24 mouse cellular contexts compared by ENCODE assay signal in the genomic region with DNA sequence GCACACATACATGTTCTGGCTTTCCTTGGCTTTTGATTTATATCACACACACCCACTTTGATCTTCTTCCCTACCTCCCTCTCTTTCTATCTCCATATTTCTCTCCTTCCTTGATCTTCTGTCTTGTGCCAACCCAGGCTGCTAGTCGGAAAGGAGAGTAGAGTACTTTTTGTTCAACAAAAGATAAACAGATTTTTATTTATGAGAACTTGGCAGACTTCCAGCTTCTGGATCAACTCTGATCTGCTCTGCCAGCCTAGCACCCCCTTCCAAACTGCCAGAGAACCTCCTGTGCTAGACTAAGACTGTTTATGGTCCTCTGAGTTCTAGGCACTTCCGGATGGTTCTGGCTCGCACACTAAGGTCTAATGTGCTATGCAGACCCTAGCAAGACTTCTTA.
A peak's percentile ranks its signal among the peaks of the same experiment; 100 is the strongest.
DNase-seq lines count a peak whose midpoint lies in the region; ATAC-seq and TF ChIP-seq lines count a peak whose summit lies in the region.
"Had no signal": no experiment of that assay in that cellular context is flagged by ENCODE, and none has a peak within 500 bp of the region (broad histone marks: within the 10 kb centered on the region; RNA-seq: fewer than 3 reads in every experiment).

No protein-coding gene starts in this region.

- H3K4me2 ChIP-seq in forebrain, embryonic 15.5 days (replicated peaks), result no peak overlapping the region
- H3K4me2 ChIP-seq in forebrain, embryonic 12.5 days, result no peak overlapping the region
- no peak overlapping the region for H3K4me2 ChIP-seq in lung, embryonic 14.5 days
- H3K4me2 ChIP-seq in midbrain, postnatal 0 days (ENCODE audit: low read depth, low read length, poor library complexity, severe bottlenecking), result no peak overlapping the region
- H3K4me2 ChIP-seq: embryonic facial prominence, embryonic 13.5 days; heart, embryonic 11.5 days; hindbrain, embryonic 15.5 days; midbrain, embryonic 11.5 days had no signal

- TF ChIP-seq POLR2A in brain, embryonic 14.5 days (IDR thresholded peaks at IDR 0.05; ENCODE audit: borderline replicate concordance, extremely low read depth, insufficient read depth, insufficient read length, poor library complexity, severe bottlenecking), result no peak

- WGBS in forebrain, embryonic 15.5 days, result 55% methylated on average over 3 of the region's 3 CpGs
- 75% methylated on average over 3 of the region's 3 CpGs for WGBS in forebrain, embryonic 12.5 days
- 56% methylated on average over 3 of the region's 3 CpGs for WGBS in lung, embryonic 14.5 days
- WGBS in midbrain, postnatal 0 days, result 68% methylated on average over 3 of the region's 3 CpGs

- H3K27me3 ChIP-seq in forebrain, embryonic 15.5 days, result no peaks in the 10 kb centered on the region
- no peaks in the 10 kb centered on the region for H3K27me3 ChIP-seq in forebrain, embryonic 12.5 days
- H3K27me3 ChIP-seq in lung, embryonic 14.5 days (ENCODE audit: insufficient read depth, low read length), result no peaks in the 10 kb centered on the region
- no peaks in the 10 kb centered on the region for H3K27me3 ChIP-seq in midbrain, postnatal 0 days (ENCODE audit: insufficient read depth, low read length)
- H3K27me3 ChIP-seq: CH12.LX; embryonic facial prominence, embryonic 13.5 days; hindbrain, embryonic 15.5 days had no signal

- H3K36me3 ChIP-seq in forebrain, embryonic 15.5 days, result no peaks in the 10 kb centered on the region
- no peaks in the 10 kb centered on the region for H3K36me3 ChIP-seq in forebrain, embryonic 12.5 days (replicated peaks)
- no peaks in the 10 kb centered on the region for H3K36me3 ChIP-seq in lung, embryonic 14.5 days (ENCODE audit: insufficient read depth)
- H3K36me3 ChIP-seq in midbrain, postnatal 0 days (ENCODE audit: insufficient read depth, low read length), result no peaks in the 10 kb centered on the region
- H3K36me3 ChIP-seq: embryonic facial prominence, embryonic 13.5 days; G1E; hindbrain, embryonic 15.5 days had no signal

- H3K9me3 ChIP-seq in forebrain, embryonic 15.5 days, result no peaks in the 10 kb centered on the region
- H3K9me3 ChIP-seq in forebrain, embryonic 12.5 days, result no peaks in the 10 kb centered on the region
- no peaks in the 10 kb centered on the region for H3K9me3 ChIP-seq in lung, embryonic 14.5 days (ENCODE audit: low read depth, low read length)
- no peaks in the 10 kb centered on the region for H3K9me3 ChIP-seq in midbrain, postnatal 0 days (ENCODE audit: low read length)
- H3K9me3 ChIP-seq: embryonic facial prominence, embryonic 13.5 days; G1E; hindbrain, embryonic 15.5 days had no signal

- no peak for ATAC-seq in forebrain, embryonic 15.5 days (replicated peaks)
- ATAC-seq in forebrain, embryonic 12.5 days (ENCODE audit: low FRiP score), result no peak
- no peak for ATAC-seq in lung, embryonic 14.5 days (ENCODE audit: insufficient read depth)
- ATAC-seq in midbrain, postnatal 0 days (ENCODE audit: low FRiP score), result no peak
- ATAC-seq: activated CD4-positive, CD25-positive, alpha-beta regulatory T cell, adult 4 months had no signal

- H3K4me3 ChIP-seq in forebrain, embryonic 15.5 days, result no peak overlapping the region
- H3K4me3 ChIP-seq in forebrain, embryonic 12.5 days (replicated peaks), result no peak overlapping the region
- no peak overlapping the region for H3K4me3 ChIP-seq in lung, embryonic 14.5 days (ENCODE audit: low read depth, low read length)
- no peak overlapping the region for H3K4me3 ChIP-seq in midbrain, postnatal 0 days (ENCODE audit: low read depth, low read length)
- H3K4me3 ChIP-seq: embryonic facial prominence, embryonic 13.5 days; hindbrain, embryonic 15.5 days had no signal

- intact Hi-C loops in left cerebral cortex, postnatal 36 days (cut with DNase I), result no loop called here

- no peak overlapping the region for H3K9ac ChIP-seq in forebrain, embryonic 15.5 days (replicated peaks)
- H3K9ac ChIP-seq in forebrain, embryonic 12.5 days, result no peak overlapping the region
- H3K9ac ChIP-seq in lung, embryonic 14.5 days, result no peak overlapping the region
- H3K9ac ChIP-seq in midbrain, postnatal 0 days (replicated peaks; ENCODE audit: low read length, poor library complexity, severe bottlenecking), result no peak overlapping the region
- H3K9ac ChIP-seq: embryonic facial prominence, embryonic 13.5 days; hindbrain, embryonic 15.5 days had no signal

- TF ChIP-seq CTCF in lung, embryonic 14.5 days (IDR thresholded peaks at IDR 0.05; ENCODE audit: low read depth), result no peak
- no peak for TF ChIP-seq CTCF in brain, embryonic 14.5 days (IDR thresholded peaks at IDR 0.05; ENCODE audit: borderline replicate concordance, extremely low read depth, insufficient read depth, insufficient read length)
- TF ChIP-seq CTCF in midbrain, postnatal 0 days (IDR thresholded peaks at IDR 0.05), result no peak

- H3K4me1 ChIP-seq in forebrain, embryonic 15.5 days, result peaks cover 26% of the 10 kb centered on the region
- H3K4me1 ChIP-seq in forebrain, embryonic 12.5 days, result peaks cover 10% of the 10 kb centered on the region
- no peaks in the 10 kb centered on the region for H3K4me1 ChIP-seq in lung, embryonic 14.5 days (ENCODE audit: insufficient read depth)
- H3K4me1 ChIP-seq in midbrain, postnatal 0 days (ENCODE audit: insufficient read depth, low read length), result peaks cover 5% of the 10 kb centered on the region; the same call in 1 of the 2 replicates
- H3K4me1 ChIP-seq: embryonic facial prominence, embryonic 13.5 days had no signal

- peak; percentile 31 for DNase-seq in lung, embryonic 14.5 days
- DNase-seq in lung, postnatal 10 days, result no peak
- DNase-seq in brain, embryonic 14.5 days (ENCODE audit: low read depth), result peak; percentile 56
- no peak for DNase-seq in midbrain, postnatal 0 days (ENCODE audit: low spot score)
- no peak for DNase-seq in left cerebral cortex, postnatal 36 days (ENCODE audit: low spot score in 2 of 2)
- DNase-seq: adrenal gland, postnatal 25 days; B cell, adult 2 months; cerebellum, adult 18-20 months; cerebellum, postnatal 36 days; embryo, embryonic 11 days; gastrocnemius, postnatal 10 days; heart, adult 11 months; kidney, adult 2 months; lung, postnatal 14 days had no signal

- peak overlapping the region; percentile 89 for H3K27ac ChIP-seq in forebrain, embryonic 15.5 days (replicated peaks)
- H3K27ac ChIP-seq in forebrain, embryonic 12.5 days, result no peak overlapping the region
- H3K27ac ChIP-seq in lung, embryonic 14.5 days (ENCODE audit: low read depth), result no peak overlapping the region
- no peak overlapping the region for H3K27ac ChIP-seq in midbrain, postnatal 0 days (ENCODE audit: low read depth, low read length)
- H3K27ac ChIP-seq: embryonic facial prominence, embryonic 13.5 days; hindbrain, embryonic 15.5 days; kidney, postnatal 0 days had no signal

Comparison
In these comparisons a context has a peak if more than half of its experiments do, and no peak if none do; other contexts are left out.
1. DNase-seq: peak in lung, embryonic 14.5 days (single experiment) and brain, embryonic 14.5 days (single experiment); none in lung, postnatal 10 days (single experiment), midbrain, postnatal 0 days (single experiment) and left cerebral cortex, postnatal 36 days (0 of 2).